Mouse (Mus musculus) left cerebral cortex, adult 18-20 months (tissue): ENCODE results near the gene Mpg. TPM values are rescaled to one million over a fixed set of nuclear protein-coding genes. Genes with fewer than 3 reads are reported as not detected.
A peak's percentile ranks its signal among the peaks of the same experiment; 100 is the strongest.

Experiments
- DNase-seq, 2 experiments: peaks; one replicate each; pipeline ENCODE4 v3.0.0; 2021 to 2022; ENCODE audit warnings: low spot score in 2 of 2, mixed read lengths in 1 of 2
- long read RNA-seq, 2 experiments: library from polyadenylated mRNA; stranded (forward); transcript quantifications; one replicate each; pipeline ENCODE4 v2.0.0; 2021
- total RNA-seq, 2 experiments: library from RNA; stranded (reverse); gene quantifications; 2 replicates each; pipeline ENCODE4 v1.2.3; 2021

The Mpg gene
- total RNA-seq = 10 to 100 TPM; 18.2 to 21.3 TPM
- long read RNA-seq, experiment 1, transcript Mpg-201 (4 exons, 1,737 nt) = major isoform, 32 of 46 reads
- long read RNA-seq, experiment 1, partial matches to known transcripts = 5 of 46 reads
- long read RNA-seq, experiment 1, other reads (novel, unspliced or antisense) = 9 of 46 reads
- long read RNA-seq, experiment 2, transcript Mpg-201 (4 exons, 1,737 nt) = major isoform, 16 of 26 reads
- long read RNA-seq, experiment 2, partial matches to known transcripts = 1 of 26 reads
- long read RNA-seq, experiment 2, other reads (novel, unspliced or antisense) = 9 of 26 reads

GRCm38 (mm10) chr11:32226124-32226871, at the start of gene Mpg:
TSS of gene Mpg (plus strand) at chr11:32226505.
- peak; percentile 87 to 92 for DNase-seq

GRCm38 (mm10) chr11:32178506-32178905, 47.8 kb upstream of the Mpg start:
- DNase-seq = no peak

GRCm38 (mm10) chr11:32181246-32181645, 45.1 kb upstream of the Mpg start:
- no peak for DNase-seq

- peak; percentile 89 to 95 for DNase-seq
Measured at GRCm38 (mm10) chr11:32181973-32182868, 44.1 kb upstream of the Mpg start.

- no peak for DNase-seq
Measured at GRCm38 (mm10) chr11:32184469-32184868, 41.8 kb upstream of the Mpg start.

- no peak for DNase-seq
Measured at GRCm38 (mm10) chr11:32186031-32186430, 40.3 kb upstream of the Mpg start.

GRCm38 (mm10) chr11:32187256-32187655, 39.0 kb upstream of the Mpg start:
- no peak for DNase-seq

- DNase-seq = no peak
Measured at GRCm38 (mm10) chr11:32188881-32189280, 37.4 kb upstream of the Mpg start.

GRCm38 (mm10) chr11:32189434-32189833, 36.9 kb upstream of the Mpg start:
- no peak for DNase-seq

- DNase-seq = no peak
Measured at GRCm38 (mm10) chr11:32190119-32190518, 36.2 kb upstream of the Mpg start.

- DNase-seq = no peak
Measured at GRCm38 (mm10) chr11:32190603-32191110, 35.6 kb upstream of the Mpg start.

- DNase-seq = no peak
Measured at GRCm38 (mm10) chr11:32193156-32193555, 33.1 kb upstream of the Mpg start.

GRCm38 (mm10) chr11:32194086-32194485, 32.2 kb upstream of the Mpg start:
- DNase-seq = no peak

GRCm38 (mm10) chr11:32194626-32195025, 31.7 kb upstream of the Mpg start:
- DNase-seq = no peak

- no peak for DNase-seq
Measured at GRCm38 (mm10) chr11:32195867-32196540, 30.3 kb upstream of the Mpg start.

GRCm38 (mm10) chr11:32196727-32197126, 29.6 kb upstream of the Mpg start:
- DNase-seq = no peak

- no peak for DNase-seq
Measured at GRCm38 (mm10) chr11:32197766-32198165, 28.5 kb upstream of the Mpg start.

GRCm38 (mm10) chr11:32198256-32198955, 27.9 kb upstream of the Mpg start:
- no peak for DNase-seq

GRCm38 (mm10) chr11:32199230-32199629, 27.1 kb upstream of the Mpg start:
- DNase-seq = no peak

GRCm38 (mm10) chr11:32200075-32200601, 26.2 kb upstream of the Mpg start, which contains the start of gene Il9r:
TSS of gene Il9r (minus strand) at chr11:32200279.
- no peak for DNase-seq
